Mouse (Mus musculus) liver, postnatal 0 days (tissue): ENCODE measurements around the gene B4galt3.

Source experiments
- CTCF ChIP-seq: sonication (generic); IDR thresholded peaks from 2 replicates; pipeline ENCODE4 v1.5.1; 2016; ENCODE audit warnings: antibody characterized with exemption, low read depth
- EP300 ChIP-seq: IDR thresholded peaks from 2 replicates; pipeline ENCODE4 v1.6.1; 2016; ENCODE audit warnings: antibody characterized with exemption, low read depth, mild to moderate bottlenecking

- TF ChIP-seq CTCF (peak; percentile 52), EP300 (no peak)
These were observed 13.9 kb upstream of the B4galt3 start for GRCm38 (mm10) chr1:171256095-171256818.
